Mouse (Mus musculus) lung, postnatal 0 days (tissue): Measurements from ENCODE around the gene Abhd11.

ENCODE experiments used
- CTCF ChIP-seq: IDR thresholded peaks from 2 replicates; pipeline ENCODE4 v1.5.1; 2016; ENCODE audit warnings: antibody characterized with exemption, mild to moderate bottlenecking
- EP300 ChIP-seq: IDR thresholded peaks from 2 replicates; pipeline ENCODE4 v1.6.1; 2016; ENCODE audit warnings: antibody characterized with exemption, mild to moderate bottlenecking, control low read depth

GRCm38 (mm10) chr5:134974921-134975320 lies 34.0 kb upstream of the Abhd11 start:
- no peak for TF ChIP-seq EP300
- no peak for TF ChIP-seq CTCF
